Mouse (Mus musculus) left cerebral cortex, adult 9 months (tissue): Measurements from ENCODE around the gene Olfr836.
"Not testable (repeated sequence)": the region's sequence is repeated elsewhere in the genome, so short reads cannot be mapped to it uniquely, and the experiment has no call there.

Experiments used
- DNase-seq, 2 experiments: peaks; one replicate each; pipeline ENCODE4 v3.0.0; 2022; ENCODE audit warnings: low spot score in 2 of 2

Gene Olfr836

GRCm38 (mm10) chr9:19120082-19120481, at the start of gene Olfr836:
Gene Olfr836 (plus strand): TSS chr9:19120382.
- DNase-seq: no peak

DNA sequence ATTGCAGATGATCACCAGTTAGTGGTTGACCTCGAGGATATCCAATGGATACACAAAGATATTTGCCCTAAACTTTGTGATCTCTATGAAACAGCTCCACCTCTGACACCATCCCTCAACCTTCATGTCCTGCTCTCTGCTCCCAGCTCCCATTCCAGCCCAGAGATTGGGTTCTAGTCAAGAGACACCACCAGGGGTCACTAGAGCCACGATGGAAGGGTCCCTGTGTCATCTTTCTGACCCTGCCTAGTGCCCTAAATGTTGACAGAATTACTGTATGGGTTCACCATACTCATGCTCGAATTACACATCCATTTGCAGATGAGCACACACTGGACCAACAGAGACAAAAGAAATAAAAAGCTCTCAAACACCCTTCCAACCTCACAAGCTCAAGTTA, 35.2 kb upstream of the Olfr836 start:
- DNase-seq: no peak

- DNase-seq: not testable (repeated sequence)
Measured at GRCm38 (mm10) chr9:19092889-19093753, 27.1 kb upstream of the Olfr836 start.

- no peak for DNase-seq
Measured at GRCm38 (mm10) chr9:19097286-19097685, 22.9 kb upstream of the Olfr836 start.

DNA sequence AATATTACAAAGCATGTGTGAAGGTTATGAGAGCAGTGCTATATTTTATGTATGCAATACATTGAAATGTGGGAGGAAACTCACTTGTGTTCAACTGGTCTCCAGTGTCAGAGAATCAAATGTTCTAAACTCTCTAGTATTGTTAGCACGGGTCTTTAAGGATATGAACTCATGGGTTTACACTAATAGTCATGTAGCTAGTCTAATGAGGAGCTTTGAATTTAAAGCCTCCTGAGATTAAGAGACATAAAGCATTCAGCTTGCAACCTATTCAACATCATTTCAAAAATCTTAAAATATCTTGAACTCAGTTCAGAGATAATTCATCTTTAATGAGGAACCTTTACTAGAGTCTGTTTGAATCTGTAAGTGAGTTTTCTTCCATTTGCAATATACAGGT, 15.8 kb downstream of the Olfr836 start, which contains the start of gene Olfr837:
TSS of gene Olfr837 (plus strand) at position 301 of the 400 bp plus-strand sequence.
- DNase-seq: no peak
